Comparison of ENCODE assay signal across 11 mouse cellular contexts in the genomic region with DNA sequence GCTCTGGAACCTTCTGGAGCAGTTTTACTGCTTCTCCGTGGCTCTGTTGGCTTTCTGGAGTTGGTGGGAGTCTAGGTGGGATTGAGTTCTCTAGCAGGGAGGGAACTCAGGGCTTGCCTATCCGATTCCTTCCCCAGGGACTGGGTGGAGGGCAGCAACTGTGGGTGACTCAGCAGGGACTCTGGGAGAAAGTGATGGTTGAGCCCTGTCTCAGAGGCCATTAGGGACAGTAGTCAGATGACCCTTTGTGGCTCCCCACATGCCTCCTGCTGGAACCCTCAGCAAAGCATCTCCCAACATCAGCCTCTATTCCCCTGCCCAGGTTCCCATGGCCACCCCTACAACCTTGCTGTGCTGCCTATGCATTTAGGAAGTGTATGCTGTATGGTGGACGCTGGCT. TPM values are rescaled to one million over a fixed set of nuclear protein-coding genes. Genes with fewer than 3 reads are reported as not detected.
"Had no signal": no experiment of that assay in that cellular context is flagged by ENCODE, and none has a peak within 500 bp of the region (broad histone marks: within the 10 kb centered on the region; RNA-seq: fewer than 3 reads in every experiment).

No protein-coding gene starts in this region.

- H3K4me2 ChIP-seq: kidney, embryonic 15.5 days; liver, embryonic 13.5 days; midbrain, embryonic 12.5 days; midbrain, embryonic 15.5 days had no signal

- H3K9ac ChIP-seq: kidney, embryonic 15.5 days; liver, embryonic 13.5 days; midbrain, embryonic 12.5 days; midbrain, embryonic 15.5 days had no signal

- ATAC-seq: midbrain, embryonic 15.5 days had no signal

- H3K9me3 ChIP-seq: kidney, embryonic 15.5 days; liver, embryonic 13.5 days; midbrain, embryonic 12.5 days; midbrain, embryonic 15.5 days had no signal

- H3K27ac ChIP-seq: kidney, embryonic 15.5 days; left cerebral cortex, adult 2 months; liver, embryonic 13.5 days; midbrain, embryonic 12.5 days; midbrain, embryonic 15.5 days; stomach, postnatal 0 days had no signal

- H3K27me3 ChIP-seq: kidney, embryonic 15.5 days; liver, embryonic 13.5 days; midbrain, embryonic 12.5 days; midbrain, embryonic 15.5 days had no signal

- H3K36me3 ChIP-seq: kidney, embryonic 15.5 days; liver, embryonic 13.5 days; midbrain, embryonic 12.5 days; midbrain, embryonic 15.5 days had no signal

- H3K4me3 ChIP-seq: kidney, embryonic 15.5 days; left cerebral cortex, adult 2 months; liver, embryonic 13.5 days; midbrain, embryonic 12.5 days; midbrain, embryonic 15.5 days had no signal

RNA-seq across cellular contexts. Expression of a gene that starts 10.8 kb away (rescaled TPM):
- total RNA-seq: layer of hippocampus, adult 8-10 months; layer of hippocampus, postnatal 10 days; layer of hippocampus, postnatal 36 days; left cerebral cortex, adult 2 months; left cerebral cortex, postnatal 10 days; left cerebral cortex, postnatal 36 days had no signal
- polyA plus RNA-seq: midbrain, embryonic 12.5 days had no signal
